Mouse (Mus musculus): ENCODE results near the gene Arrdc2. TPM values are rescaled to one million over a fixed set of nuclear protein-coding genes. Genes with fewer than 3 reads are reported as not detected.
A peak's percentile ranks its signal among the peaks of the same experiment; 100 is the strongest.

Arrdc2 gene
- polyA plus RNA-seq, 1 experiment from 2014 or later, result 8.3 TPM

GRCm38 (mm10) chr8:70787941-70788667 lies 51.4 kb downstream of the Arrdc2 start:
- 29% methylated on average over 30 of the region's 30 CpGs for WGBS
- H3K4me1 ChIP-seq (ENCODE audit: control insufficient read depth, insufficient read depth, low read length), result peaks cover 36% of the 10 kb centered on the region
- peak; percentile 21 for ATAC-seq

GRCm38 (mm10) chr8:70787051-70787445 lies 52.5 kb downstream of the Arrdc2 start:
- H3K4me2 ChIP-seq (ENCODE audit: low read depth, low read length), result no peak overlapping the region; the same call in 1 of the 2 replicates
- WGBS, result 87% methylated on average over 3 of the region's 3 CpGs

More at GRCm38 (mm10) chr8:70787941-70788667, 51.4 kb downstream of the Arrdc2 start:
- Histone ChIP-seq H3K9me3 (ENCODE audit: control insufficient read depth, low read length) (no peaks in the 10 kb centered on the region), H3K27ac (ENCODE audit: low read length) (no peak overlapping the region), H3K4me2 (ENCODE audit: low read depth, low read length) (peak overlapping the region; percentile 39), H3K27me3 (replicated peaks; ENCODE audit: control insufficient read depth, insufficient read depth, low read length) (no peaks in the 10 kb centered on the region), H3K4me3 (ENCODE audit: low read length) (peak overlapping the region; percentile 31), H3K36me3 (ENCODE audit: control insufficient read depth, insufficient read depth, low read length) (peaks cover 28% of the 10 kb centered on the region), H3K9ac (ENCODE audit: low read depth, low read length) (0 out of 2 replicates have a peak overlapping the region, but pooled peaks have one; percentile 14)

DNA sequence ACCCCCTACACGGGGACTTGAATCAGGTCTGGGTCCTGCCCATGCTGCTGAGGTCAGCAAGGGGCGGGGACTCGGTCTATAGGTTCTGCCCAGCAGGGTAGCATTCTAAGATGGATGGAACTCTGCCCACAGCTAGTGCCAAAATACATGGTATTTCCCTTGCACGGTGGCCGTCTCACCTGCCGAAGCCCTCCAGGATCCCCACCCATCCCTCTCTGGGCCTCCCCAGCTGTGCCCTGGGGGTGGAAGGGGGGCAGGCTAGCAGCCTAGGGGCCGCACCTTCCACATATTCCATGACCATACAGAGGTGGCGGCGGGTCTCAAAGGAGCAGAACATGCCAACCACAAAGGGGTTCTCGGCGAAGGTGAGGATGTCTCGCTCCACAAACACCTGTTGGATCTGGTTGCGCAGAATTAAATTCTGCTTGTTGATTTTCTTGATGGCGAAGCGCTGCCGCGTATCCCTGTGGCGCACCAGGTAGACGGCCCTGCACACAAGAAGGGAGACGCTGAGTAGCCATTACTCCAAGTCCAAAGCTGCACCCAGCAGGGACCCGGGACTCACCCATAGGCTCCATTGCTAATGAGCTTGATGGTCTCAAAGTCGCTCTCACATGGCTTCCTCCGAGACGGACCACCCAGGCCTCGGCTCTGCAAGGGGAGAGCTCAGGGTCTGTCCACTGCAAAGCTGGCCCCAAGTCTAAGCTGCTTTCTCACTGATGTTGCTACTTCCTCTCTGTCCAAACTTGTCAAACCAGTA lies 53.0 kb downstream of the Arrdc2 start:
- no peak overlapping the region for H3K4me2 ChIP-seq (ENCODE audit: low read depth, low read length)
- WGBS, result 88% methylated on average over 25 of the region's 25 CpGs
- peaks cover 30% of the 10 kb centered on the region for H3K36me3 ChIP-seq (ENCODE audit: control insufficient read depth, insufficient read depth, low read length)
- no peaks in the 10 kb centered on the region for H3K27me3 ChIP-seq (replicated peaks; ENCODE audit: control insufficient read depth, insufficient read depth, low read length)
- H3K9ac ChIP-seq (ENCODE audit: low read depth, low read length), result no peak overlapping the region
- no peak for ATAC-seq
- no peak overlapping the region for H3K27ac ChIP-seq (ENCODE audit: low read length)
- no peaks in the 10 kb centered on the region for H3K9me3 ChIP-seq (ENCODE audit: control insufficient read depth, low read length)
- H3K4me1 ChIP-seq (ENCODE audit: control insufficient read depth, insufficient read depth, low read length), result peaks cover 25% of the 10 kb centered on the region
- no peak overlapping the region for H3K4me3 ChIP-seq (ENCODE audit: low read length)

More at GRCm38 (mm10) chr8:70787051-70787445, 52.5 kb downstream of the Arrdc2 start:
- H3K36me3 ChIP-seq (ENCODE audit: control insufficient read depth, insufficient read depth, low read length), result peaks cover 29% of the 10 kb centered on the region
- no peak overlapping the region for H3K27ac ChIP-seq (ENCODE audit: low read length)
- H3K4me3 ChIP-seq (ENCODE audit: low read length), result no peak overlapping the region
- H3K9me3 ChIP-seq (ENCODE audit: control insufficient read depth, low read length), result no peaks in the 10 kb centered on the region
- peaks cover 30% of the 10 kb centered on the region for H3K4me1 ChIP-seq (ENCODE audit: control insufficient read depth, insufficient read depth, low read length)
- ATAC-seq, result no peak
- no peak overlapping the region for H3K9ac ChIP-seq (ENCODE audit: low read depth, low read length)
- no peaks in the 10 kb centered on the region for H3K27me3 ChIP-seq (replicated peaks; ENCODE audit: control insufficient read depth, insufficient read depth, low read length)

Small RNA genes within 50 kb of the gene (microRNA-seq; reads per million reads assigned to microRNA genes)
- gene Mir7240, result 0.68 reads per million

Other genes with a start within 250 kb of the Arrdc2 start
- gene Isyna1, start 245.3 kb downstream of the Arrdc2 start, polyA plus RNA-seq (2015; fragmentation: Nextera tagmentation; extraction: Ambion mirVana), result 105 and 121 TPM in 2 replicates
- 63.2 and 73.9 TPM in 2 replicates for gene Ssbp4, start 230.8 kb downstream of the Arrdc2 start, polyA plus RNA-seq (2015; fragmentation: Nextera tagmentation; extraction: Ambion mirVana)
- 2.9 and 3.0 TPM in 2 replicates for gene Lrrc25, start 223.6 kb downstream of the Arrdc2 start, polyA plus RNA-seq (2015; fragmentation: Nextera tagmentation; extraction: Ambion mirVana)
- gene Gdf15, start 207.3 kb downstream of the Arrdc2 start, polyA plus RNA-seq (2015; fragmentation: Nextera tagmentation; extraction: Ambion mirVana), result 3.6 and 3.7 TPM in 2 replicates
- gene Pgpep1, start 179.3 kb downstream of the Arrdc2 start, polyA plus RNA-seq (2015; fragmentation: Nextera tagmentation; extraction: Ambion mirVana), result 88.3 and 101 TPM in 2 replicates
- gene Lsm4, start 166.5 kb downstream of the Arrdc2 start, polyA plus RNA-seq (2015; fragmentation: Nextera tagmentation; extraction: Ambion mirVana), result 228 and 246 TPM in 2 replicates
- 37.3 and 52.2 TPM in 2 replicates for gene Jund, start 140.8 kb downstream of the Arrdc2 start, polyA plus RNA-seq (2015; fragmentation: Nextera tagmentation; extraction: Ambion mirVana)
- not detected in 2 replicates for gene Iqcn, start 136.3 kb downstream of the Arrdc2 start, polyA plus RNA-seq (2015; fragmentation: Nextera tagmentation; extraction: Ambion mirVana)
- gene Gm3336, start 121.2 kb downstream of the Arrdc2 start, polyA plus RNA-seq (2015; fragmentation: Nextera tagmentation; extraction: Ambion mirVana), result 3.3 and 4.1 TPM in 2 replicates
- 0.28 and 0.64 TPM in 2 replicates for gene Pde4c, start 116.0 kb downstream of the Arrdc2 start, polyA plus RNA-seq (2015; fragmentation: Nextera tagmentation; extraction: Ambion mirVana)
- 24.9 and 25.6 TPM in 2 replicates for gene Rab3a, start 85.0 kb downstream of the Arrdc2 start, polyA plus RNA-seq (2015; fragmentation: Nextera tagmentation; extraction: Ambion mirVana)
- gene Mpv17l2, start 78.8 kb downstream of the Arrdc2 start, polyA plus RNA-seq (2015; fragmentation: Nextera tagmentation; extraction: Ambion mirVana), result 78.6 and 79.8 TPM in 2 replicates
- gene Pik3r2, start 63.0 kb downstream of the Arrdc2 start, polyA plus RNA-seq (2015; fragmentation: Nextera tagmentation; extraction: Ambion mirVana), result 63.7 and 65.3 TPM in 2 replicates
- 12.9 and 15.1 TPM in 2 replicates for gene Mast3, start 34.7 kb downstream of the Arrdc2 start, polyA plus RNA-seq (2015; fragmentation: Nextera tagmentation; extraction: Ambion mirVana)
- 0.27 and 0.34 TPM in 2 replicates for gene Il12rb1, start 31.3 kb downstream of the Arrdc2 start, polyA plus RNA-seq (2015; fragmentation: Nextera tagmentation; extraction: Ambion mirVana)
- gene Kcnn1, start 23.5 kb upstream of the Arrdc2 start, polyA plus RNA-seq (2015; fragmentation: Nextera tagmentation; extraction: Ambion mirVana), result 1.0 and 1.2 TPM in 2 replicates
- 79.3 and 90.1 TPM in 2 replicates for gene Ccdc124, start 34.2 kb upstream of the Arrdc2 start, polyA plus RNA-seq (2015; fragmentation: Nextera tagmentation; extraction: Ambion mirVana)
- 0.31 and 0.32 TPM in 2 replicates for gene Slc5a5, start 53.0 kb upstream of the Arrdc2 start, polyA plus RNA-seq (2015; fragmentation: Nextera tagmentation; extraction: Ambion mirVana)
- 4,291 and 4,407 TPM in 2 replicates for gene Rpl18a, start 57.7 kb upstream of the Arrdc2 start, polyA plus RNA-seq (2015; fragmentation: Nextera tagmentation; extraction: Ambion mirVana)
- gene Map1s, start 66.2 kb upstream of the Arrdc2 start, polyA plus RNA-seq (2015; fragmentation: Nextera tagmentation; extraction: Ambion mirVana), result 32.6 and 34.3 TPM in 2 replicates